In the genomic region with DNA sequence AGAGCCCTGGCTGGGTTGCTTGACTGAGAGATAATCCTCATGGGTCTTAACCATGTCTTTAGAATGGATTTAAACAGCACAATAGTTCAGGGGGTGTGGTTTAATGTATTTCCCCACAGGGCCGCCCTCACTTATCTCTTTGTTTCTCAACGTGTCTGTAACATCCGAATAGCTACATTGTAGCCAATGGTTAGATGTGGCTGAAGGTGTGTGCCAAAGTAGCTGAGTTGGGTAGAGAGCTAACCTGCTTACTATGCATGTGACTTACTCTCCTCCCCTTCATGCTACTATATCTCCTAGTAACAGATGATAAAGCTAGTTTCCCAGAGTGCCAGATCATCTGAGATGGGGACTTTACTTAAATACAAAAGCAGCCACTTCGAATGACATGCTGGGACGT, we compare ENCODE assay signal across 15 mouse cellular contexts.
"Had no signal": no experiment of that assay in that cellular context is flagged by ENCODE, and none has a peak within 500 bp of the region (broad histone marks: within the 10 kb centered on the region; RNA-seq: fewer than 3 reads in every experiment).

No protein-coding gene starts in this region.

- H3K4me2 ChIP-seq: kidney, embryonic 15.5 days; liver, embryonic 11.5 days; liver, embryonic 15.5 days; lung, embryonic 14.5 days; neural tube, embryonic 13.5 days had no signal

- ATAC-seq: hindbrain, embryonic 16.5 days; inflammation-experienced regulatory T-cells, adult 6 months had no signal

- H3K9me3 ChIP-seq: kidney, embryonic 15.5 days; liver, embryonic 15.5 days; neural tube, embryonic 13.5 days had no signal

- H3K9ac ChIP-seq: kidney, embryonic 15.5 days; liver, embryonic 15.5 days; lung, embryonic 14.5 days; neural tube, embryonic 13.5 days had no signal

- H3K27me3 ChIP-seq: liver, embryonic 15.5 days had no signal

- H3K4me3 ChIP-seq: kidney, embryonic 15.5 days; left cerebral cortex, adult 2 months; liver, embryonic 15.5 days; neural tube, embryonic 13.5 days had no signal

- DNase-seq: kidney, adult 2 months; kidney, postnatal 14 days; lung, embryonic 14.5 days; lung, postnatal 10 days; lung, postnatal 4 days; right cerebral cortex, adult 18-20 months; right cerebral cortex, postnatal 25 days; thymus, postnatal 4 days had no signal

- H3K36me3 ChIP-seq: kidney, embryonic 15.5 days; liver, embryonic 15.5 days; neural tube, embryonic 13.5 days had no signal

- H3K27ac ChIP-seq: kidney, embryonic 15.5 days; left cerebral cortex, adult 2 months; liver, embryonic 15.5 days; neural tube, embryonic 13.5 days had no signal

- H3K4me1 ChIP-seq: liver, embryonic 15.5 days had no signal
